Mouse (Mus musculus) limb, embryonic 10.5 days (tissue): ENCODE results near the gene Psmd6. TPM values are rescaled to one million over a fixed set of nuclear protein-coding genes. Genes with fewer than 3 reads are reported as not detected.

Experiments
- DNase-seq: peaks from one replicate; pipeline ENCODE4 v3.0.0-alpha.2; 2017; ENCODE audit warnings: low spot score
- H3K27ac ChIP-seq: fragments of 300-500 bp; sonication (generic); 2 replicates; pipeline ENCODE4 v1.5.1; 2016; ENCODE audit warnings: mild to moderate bottlenecking
- H3K27me3 ChIP-seq: fragments of 300-500 bp; sonication (generic); 2 replicates; pipeline ENCODE4 v1.6.1; 2016; ENCODE audit warnings: low read depth, mild to moderate bottlenecking; ENCODE audit not compliant: poor library complexity, severe bottlenecking
- H3K36me3 ChIP-seq: fragments of 300-500 bp; sonication (generic); 2 replicates; pipeline ENCODE4 v1.6.1; 2016; ENCODE audit warnings: mild to moderate bottlenecking, moderate library complexity
- H3K4me1 ChIP-seq: fragments of 300-500 bp; sonication (generic); 2 replicates; pipeline ENCODE4 v1.6.1; 2016
- H3K4me3 ChIP-seq: fragments of 300-500 bp; sonication (generic); 2 replicates; pipeline ENCODE4 v1.5.1; 2016; ENCODE audit warnings: mild to moderate bottlenecking, moderate library complexity
- H3K9me3 ChIP-seq: fragments of 300-500 bp; sonication (generic); replicated peaks from 2 replicates; pipeline ENCODE4 v1.6.1; 2016; ENCODE audit warnings: mild to moderate bottlenecking
- WGBS: fragments of 180-500 bp; shearing (Covaris S2); methylation state at CpG from one replicate; pipeline ENCODE4 v1.1.7; 2016; 5-methylcytosine and 5-hydroxymethylcytosine counted together
- polyA plus RNA-seq: library from polyadenylated mRNA; unstranded; fragments of >200 nt; fragmentation: Nextera tagmentation; extraction: Ambion mirVana; gene quantifications from 2 replicates; pipeline ENCODE4 v1.2.1, GENCODE M21; 2016

Psmd6 gene
- polyA plus RNA-seq, 1 experiment from 2014 or later, result 292 TPM

DNA sequence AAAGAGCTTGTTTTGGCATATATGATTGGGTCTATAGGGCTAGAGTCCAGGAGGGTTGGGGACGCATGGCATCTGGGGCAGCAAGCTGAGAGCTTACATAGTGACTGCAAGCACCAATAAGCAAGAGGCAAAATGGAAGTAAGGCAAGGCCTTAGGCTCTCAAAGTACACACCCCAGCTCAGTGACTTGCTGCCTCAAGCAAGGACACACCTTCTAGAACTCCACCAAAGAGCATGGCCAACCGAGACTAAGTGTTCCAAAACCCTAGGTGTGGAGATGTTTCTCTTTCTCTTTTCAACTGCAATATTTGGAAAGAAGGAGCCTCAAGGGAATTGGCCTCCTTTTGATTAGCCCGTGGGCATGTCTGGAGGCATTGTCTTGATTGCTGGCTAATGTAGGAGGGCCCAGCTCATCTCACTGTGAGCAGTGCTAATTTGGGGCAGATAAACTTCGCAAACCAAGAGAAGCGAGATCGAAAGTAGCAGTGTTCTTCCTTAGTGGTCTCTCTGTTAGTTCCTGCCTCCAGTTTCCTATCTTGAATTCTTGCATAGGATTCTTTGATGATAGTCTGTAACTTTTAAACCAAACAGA, 40.1 kb downstream of the Psmd6 start:
- no peak overlapping the region for H3K27ac ChIP-seq
- no peak overlapping the region for H3K4me3 ChIP-seq
- WGBS, result 94% methylated on average over 6 of the region's 6 CpGs
- no peaks in the 10 kb centered on the region for H3K4me1 ChIP-seq
- DNase-seq, result no peak
- no peaks in the 10 kb centered on the region for H3K9me3 ChIP-seq
- no peaks in the 10 kb centered on the region for H3K36me3 ChIP-seq
- H3K27me3 ChIP-seq, result no peaks in the 10 kb centered on the region

DNA sequence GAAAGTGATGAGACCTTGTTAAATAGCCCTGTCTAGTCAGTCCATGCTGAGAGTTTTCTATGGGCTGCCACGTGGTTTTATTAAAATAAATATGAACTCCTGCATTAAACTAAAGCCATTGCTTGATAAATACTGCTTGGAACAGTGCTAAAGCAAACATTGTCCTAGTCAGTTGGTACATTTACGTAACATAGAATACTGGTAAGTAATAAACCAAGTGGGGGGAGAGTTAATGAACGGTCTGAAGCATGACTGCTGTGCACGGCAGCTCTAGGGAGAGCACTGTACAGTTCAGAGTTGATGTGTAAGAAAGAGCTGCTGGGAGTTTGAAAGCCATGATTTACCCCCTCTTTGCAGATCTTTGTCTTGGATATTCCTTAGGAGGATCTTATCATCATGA, 49.3 kb downstream of the Psmd6 start:
- H3K27ac ChIP-seq, result no peak overlapping the region
- no peak for DNase-seq
- 81% methylated on average over 4 of the region's 4 CpGs for WGBS
- H3K36me3 ChIP-seq, result no peaks in the 10 kb centered on the region; the same call in 1 of the 2 replicates
- no peaks in the 10 kb centered on the region for H3K27me3 ChIP-seq
- H3K4me1 ChIP-seq, result peaks cover 17% of the 10 kb centered on the region
- H3K9me3 ChIP-seq, result no peaks in the 10 kb centered on the region
- no peak overlapping the region for H3K4me3 ChIP-seq

DNA sequence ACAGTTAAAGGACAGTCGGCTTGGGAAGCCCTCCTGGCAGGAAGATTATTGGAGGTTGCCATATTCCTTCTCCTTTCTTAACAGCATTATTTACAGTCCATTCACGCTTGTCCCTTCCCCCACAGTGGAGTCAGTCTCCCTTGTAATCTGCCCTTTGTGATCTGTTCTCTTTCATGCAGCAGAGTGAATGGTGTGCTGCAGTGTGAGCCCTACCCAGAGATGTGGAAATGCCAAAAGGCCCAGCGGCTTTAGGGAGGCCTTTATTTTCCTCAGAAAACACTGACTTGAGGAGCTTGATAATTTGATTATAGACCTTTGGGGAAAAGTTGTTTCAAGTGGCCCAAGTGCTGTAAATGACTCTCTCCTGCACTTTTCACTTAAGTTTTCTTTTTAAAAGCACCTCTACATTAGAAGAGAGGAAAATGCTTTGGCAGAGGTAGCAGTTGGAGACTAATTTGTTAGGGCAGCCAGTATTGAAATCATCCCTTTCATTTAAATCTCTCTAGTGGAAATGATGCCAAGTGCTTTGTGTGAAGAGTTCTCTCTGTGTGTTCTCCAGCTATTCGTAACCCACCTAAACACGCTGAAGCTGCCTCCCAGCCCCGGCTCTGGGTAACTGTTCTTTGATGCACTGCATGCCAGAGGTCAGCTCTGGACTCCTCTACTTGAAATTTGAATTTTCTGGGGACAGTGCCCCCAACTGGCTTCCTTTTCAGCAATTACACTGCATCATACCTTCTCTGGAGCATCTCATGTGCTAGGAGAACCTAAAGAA, 50.1 kb downstream of the Psmd6 start:
- H3K4me1 ChIP-seq, result peaks cover 21% of the 10 kb centered on the region
- no peaks in the 10 kb centered on the region for H3K9me3 ChIP-seq
- H3K27me3 ChIP-seq, result no peaks in the 10 kb centered on the region
- no peak for DNase-seq
- 41% methylated on average over 6 of the region's 6 CpGs for WGBS
- H3K27ac ChIP-seq, result no peak overlapping the region
- H3K4me3 ChIP-seq, result no peak overlapping the region
- H3K36me3 ChIP-seq, result no peaks in the 10 kb centered on the region; the same call in 1 of the 2 replicates

DNA sequence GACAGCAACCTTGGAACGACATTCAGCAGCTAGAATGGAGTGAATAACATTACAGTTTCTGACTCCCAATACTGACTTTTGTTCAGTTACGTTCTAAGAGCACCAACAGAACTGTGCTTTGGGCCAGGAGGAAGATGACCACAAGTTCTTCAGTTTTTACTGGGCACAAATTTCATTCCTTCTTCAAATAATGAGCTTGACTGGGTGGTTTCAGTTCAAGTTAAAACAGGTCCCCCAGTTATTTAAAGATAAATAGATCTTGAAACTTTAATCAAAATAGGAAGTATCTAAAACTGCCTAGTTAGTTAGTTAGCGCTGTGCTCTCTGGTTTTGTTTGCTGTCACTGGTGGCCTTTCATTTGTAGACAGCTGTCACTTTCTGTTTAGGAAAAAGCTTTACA, 52.2 kb downstream of the Psmd6 start:
- no peak for DNase-seq
- no peak overlapping the region for H3K4me3 ChIP-seq
- WGBS, result 65% methylated on average over 3 of the region's 3 CpGs
- H3K27ac ChIP-seq, result no peak overlapping the region
- no peaks in the 10 kb centered on the region for H3K9me3 ChIP-seq
- H3K36me3 ChIP-seq, result no peaks in the 10 kb centered on the region; the same call in 1 of the 2 replicates
- H3K4me1 ChIP-seq, result peaks cover 39% of the 10 kb centered on the region
- no peaks in the 10 kb centered on the region for H3K27me3 ChIP-seq

DNA sequence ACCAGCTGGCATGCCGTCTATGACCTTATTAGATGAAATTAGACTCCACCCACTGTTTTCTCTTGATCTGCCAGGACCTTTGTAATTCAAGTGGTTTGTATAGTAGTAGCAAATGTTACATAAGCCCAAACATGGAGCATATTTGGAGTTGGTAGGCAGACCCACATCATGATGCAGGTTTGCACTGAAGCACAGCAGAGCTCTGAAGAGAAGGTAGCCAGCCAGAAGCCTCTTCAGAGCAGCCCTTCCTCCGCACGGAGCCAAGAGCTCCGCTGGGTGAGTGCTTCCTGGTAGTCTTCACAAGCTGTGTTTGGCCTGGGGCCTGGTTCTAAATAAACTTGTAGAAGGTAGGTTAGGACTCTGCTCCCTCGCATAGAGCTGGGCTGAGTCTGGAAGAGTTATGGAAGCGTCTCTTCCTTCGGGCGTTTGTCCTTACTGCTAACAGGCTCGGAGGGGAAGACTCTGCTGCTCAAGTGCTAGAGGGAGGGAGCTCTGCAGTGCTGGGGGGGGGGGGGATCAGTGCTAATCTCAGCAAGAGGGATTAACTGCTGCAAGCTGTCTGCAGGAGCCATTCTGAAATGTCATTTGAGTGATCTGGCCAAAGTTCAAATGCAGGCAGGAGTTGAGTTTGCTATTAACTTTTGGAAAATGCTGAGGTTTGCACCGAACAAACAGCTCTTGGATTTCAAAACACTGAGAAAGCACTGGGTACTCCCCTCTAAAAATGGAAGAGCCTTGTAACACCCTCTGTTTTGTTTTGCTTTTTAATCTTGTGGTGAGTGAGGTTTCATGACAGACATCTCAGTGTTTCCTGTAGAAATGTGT, 52.9 kb downstream of the Psmd6 start:
- Histone ChIP-seq H3K4me1 (peaks cover 43% of the 10 kb centered on the region), H3K36me3 (no peaks in the 10 kb centered on the region; the same call in 1 of the 2 replicates), H3K27ac (peak overlapping the region; percentile 30; the same call in 1 of the 2 replicates), H3K4me3 (no peak overlapping the region), H3K27me3 (no peaks in the 10 kb centered on the region), H3K9me3 (no peaks in the 10 kb centered on the region)
- DNase-seq, result peak; percentile 37
- WGBS, result 20% methylated on average over 10 of the region's 10 CpGs

DNA sequence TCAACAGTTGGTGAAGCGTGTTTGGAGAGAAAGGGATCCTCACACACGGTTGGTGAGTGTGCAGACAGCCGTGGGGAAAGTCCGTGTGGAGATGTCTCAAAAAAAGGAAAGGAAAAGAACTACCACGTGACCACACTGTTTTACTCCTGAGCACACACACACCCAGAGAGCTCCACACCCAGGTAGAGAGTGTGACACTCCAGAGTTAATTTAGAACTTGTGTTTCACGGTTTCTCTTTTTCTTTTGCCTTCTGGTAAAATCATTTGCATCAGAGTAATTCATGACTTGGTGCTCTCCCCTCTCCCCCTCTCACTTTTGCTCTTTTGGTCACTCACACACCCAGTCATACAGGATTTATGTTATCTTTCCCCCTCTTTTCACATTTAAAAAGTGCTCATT, 54.5 kb downstream of the Psmd6 start:
- H3K4me3 ChIP-seq, result no peak overlapping the region
- 78% methylated on average over 6 of the region's 6 CpGs for WGBS

DNA sequence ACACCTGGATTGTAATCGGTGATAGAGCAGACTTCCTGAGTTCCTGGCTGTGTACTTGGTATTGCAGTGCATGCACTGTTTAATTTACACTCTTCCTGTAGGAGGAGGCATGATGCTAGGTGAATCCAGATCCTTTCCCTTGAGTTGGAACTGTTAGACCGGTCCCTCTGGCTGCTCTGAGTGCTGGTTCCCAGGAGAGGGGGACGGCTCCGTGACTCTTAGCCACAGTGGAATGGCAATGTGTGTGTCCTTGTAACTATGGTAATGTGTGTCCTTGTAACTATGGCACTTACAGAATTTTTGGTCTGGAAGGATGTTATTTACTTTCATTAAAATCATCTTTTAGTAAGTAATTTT, 55.7 kb downstream of the Psmd6 start:
- Histone ChIP-seq H3K36me3 (no peaks in the 10 kb centered on the region), H3K4me3 (no peak overlapping the region), H3K9me3 (no peaks in the 10 kb centered on the region), H3K27me3 (no peaks in the 10 kb centered on the region), H3K4me1 (peaks cover 38% of the 10 kb centered on the region), H3K27ac (peak overlapping the region; percentile 21)
- 63% methylated on average over 4 of the region's 4 CpGs for WGBS
- DNase-seq, result no peak

More for the DNA sequence above, 54.5 kb downstream of the Psmd6 start:
- Histone ChIP-seq H3K27ac (no peak overlapping the region), H3K4me1 (peaks cover 43% of the 10 kb centered on the region), H3K36me3 (no peaks in the 10 kb centered on the region), H3K9me3 (no peaks in the 10 kb centered on the region), H3K27me3 (no peaks in the 10 kb centered on the region)
- no peak for DNase-seq

DNA sequence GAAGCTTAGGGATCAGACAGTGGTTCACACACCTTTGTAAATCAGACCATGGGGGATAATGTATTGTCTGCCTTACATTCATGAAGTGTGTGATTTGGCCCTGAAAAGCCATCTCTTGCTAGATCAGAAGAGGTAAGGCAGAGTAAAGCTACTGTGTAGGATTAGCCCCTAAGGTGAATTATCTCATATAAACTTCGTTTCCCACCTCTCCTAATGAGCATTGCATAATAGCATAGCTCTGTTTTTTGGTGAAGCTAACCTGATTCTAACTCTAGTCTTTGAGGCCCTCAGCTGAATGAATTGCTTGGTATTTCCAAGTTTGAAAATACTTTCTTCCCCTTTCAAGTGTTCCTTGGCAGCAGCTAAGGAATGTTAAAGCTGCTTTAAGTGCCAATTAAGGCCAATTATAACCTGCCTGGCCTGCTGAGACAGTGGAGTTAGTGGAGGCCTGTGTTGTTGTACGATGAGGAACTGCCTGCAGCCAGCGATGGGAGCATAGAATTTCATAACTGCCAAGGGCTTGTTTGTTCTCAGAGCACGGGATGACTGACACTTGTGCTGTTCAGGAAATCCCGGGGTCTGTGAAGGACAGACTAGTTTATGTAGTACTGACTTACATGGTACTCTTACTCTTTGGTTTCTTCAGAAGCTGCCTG, 56.2 kb downstream of the Psmd6 start:
- no peaks in the 10 kb centered on the region for H3K9me3 ChIP-seq
- H3K4me3 ChIP-seq, result no peak overlapping the region
- H3K36me3 ChIP-seq, result no peaks in the 10 kb centered on the region
- WGBS, result 42% methylated on average over 5 of the region's 5 CpGs
- H3K27me3 ChIP-seq, result no peaks in the 10 kb centered on the region
- DNase-seq, result no peak
- peaks cover 37% of the 10 kb centered on the region for H3K4me1 ChIP-seq
- H3K27ac ChIP-seq, result peak overlapping the region; percentile 21

DNA sequence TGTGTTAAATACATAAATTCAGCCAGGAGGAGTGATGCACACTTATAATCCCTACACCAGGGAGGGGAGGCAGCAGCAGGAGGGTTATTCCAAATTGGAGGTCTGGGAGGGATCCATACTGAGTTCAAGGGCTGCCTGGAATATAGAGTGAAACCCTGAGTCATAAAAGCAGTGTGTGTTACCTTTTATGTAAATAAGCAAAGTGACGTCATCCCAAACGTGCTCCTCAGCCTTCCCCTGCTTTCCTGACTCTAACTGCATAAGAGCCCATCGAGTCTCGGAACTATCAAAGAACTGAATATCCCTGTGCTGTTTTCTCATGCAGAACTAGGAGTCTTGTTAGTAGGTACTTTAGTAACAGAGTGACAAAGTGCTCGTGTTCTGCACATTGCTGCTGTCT, 57.4 kb downstream of the Psmd6 start:
- 74% methylated on average over 5 of the region's 5 CpGs for WGBS
- peaks cover 37% of the 10 kb centered on the region for H3K4me1 ChIP-seq
- DNase-seq, result no peak
- peaks cover 5% of the 10 kb centered on the region for H3K36me3 ChIP-seq
- H3K4me3 ChIP-seq, result no peak overlapping the region
- no peaks in the 10 kb centered on the region for H3K9me3 ChIP-seq
- H3K27me3 ChIP-seq, result no peaks in the 10 kb centered on the region
- no peak overlapping the region for H3K27ac ChIP-seq

DNA sequence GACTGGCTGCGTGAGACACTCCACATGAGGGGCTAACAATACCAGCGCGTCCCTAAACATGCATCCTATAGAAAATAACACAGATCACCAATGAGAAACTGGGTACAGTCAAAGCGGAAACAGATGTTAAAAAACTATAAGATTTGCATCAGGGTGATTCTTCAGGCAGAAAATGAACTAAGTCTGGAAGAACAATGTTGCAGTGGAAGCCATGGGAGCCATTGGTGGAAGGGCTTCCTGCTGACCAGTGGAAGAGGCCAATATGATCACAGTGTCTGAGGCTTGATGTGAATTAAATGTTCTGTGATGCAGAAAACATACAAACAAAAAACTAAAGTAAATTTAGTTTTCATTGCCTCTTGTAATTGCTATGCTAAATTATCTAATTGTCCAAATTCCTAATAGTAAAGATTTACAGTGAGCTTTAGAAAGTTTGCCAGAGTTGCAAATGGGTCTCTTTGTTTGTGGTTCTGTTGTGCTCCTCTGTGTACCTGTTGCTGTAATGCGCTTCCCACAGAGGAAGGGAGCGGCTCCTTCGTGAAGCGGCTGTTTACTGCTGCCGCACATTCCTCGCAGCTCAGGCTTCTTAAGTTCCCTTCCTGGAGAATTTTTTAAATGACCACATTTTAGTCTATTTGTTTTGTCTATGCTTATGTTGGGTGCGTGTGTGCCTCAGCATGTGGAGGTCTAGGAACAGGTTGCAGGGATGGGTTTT, 58.1 kb downstream of the Psmd6 start:
- no peak overlapping the region for H3K27ac ChIP-seq
- peaks cover 30% of the 10 kb centered on the region for H3K4me1 ChIP-seq
- DNase-seq, result no peak
- no peaks in the 10 kb centered on the region for H3K27me3 ChIP-seq
- H3K36me3 ChIP-seq, result peaks cover 8% of the 10 kb centered on the region
- H3K4me3 ChIP-seq, result no peak overlapping the region
- no peaks in the 10 kb centered on the region for H3K9me3 ChIP-seq
- WGBS, result 80% methylated on average over 11 of the region's 11 CpGs
